Mouse (Mus musculus): Measurements from ENCODE around the gene Srrm4. TPM values are rescaled to one million over a fixed set of nuclear protein-coding genes. Genes with fewer than 3 reads are reported as not detected.
"Not testable (repeated sequence)": the region's sequence is repeated elsewhere in the genome, so short reads cannot be mapped to it uniquely, and the experiment has no call there.

Srrm4 gene
- polyA plus RNA-seq, 3 experiments from 2014 or later, result not detected

GRCm38 (mm10) chr5:116438328-116438727, 153.3 kb downstream of the Srrm4 start:
- no peak for ATAC-seq

- no peak for ATAC-seq
Measured at GRCm38 (mm10) chr5:116436117-116436516, 155.5 kb downstream of the Srrm4 start.

GRCm38 (mm10) chr5:116434976-116435850, 156.4 kb downstream of the Srrm4 start:
- ATAC-seq, result no peak

GRCm38 (mm10) chr5:116432871-116433270, 158.7 kb downstream of the Srrm4 start:
- no peak for ATAC-seq

GRCm38 (mm10) chr5:116426701-116427100, 164.9 kb downstream of the Srrm4 start:
- no peak for ATAC-seq

GRCm38 (mm10) chr5:116425709-116426108, 165.9 kb downstream of the Srrm4 start:
- ATAC-seq, result not testable (repeated sequence)

GRCm38 (mm10) chr5:116425273-116425672, 166.3 kb downstream of the Srrm4 start:
- ATAC-seq, result no peak

- no peak for ATAC-seq
Measured at GRCm38 (mm10) chr5:116423746-116424145, 167.9 kb downstream of the Srrm4 start.

GRCm38 (mm10) chr5:116422699-116423201, 168.9 kb downstream of the Srrm4 start, which contains the start of gene Hspb8:
Gene Hspb8 (minus strand): TSS chr5:116422864.
- no peak for ATAC-seq

GRCm38 (mm10) chr5:116421791-116422481, 169.7 kb downstream of the Srrm4 start:
- no peak for ATAC-seq

GRCm38 (mm10) chr5:116420759-116421225, 170.8 kb downstream of the Srrm4 start:
- no peak for ATAC-seq

GRCm38 (mm10) chr5:116420213-116420612, 171.4 kb downstream of the Srrm4 start:
- ATAC-seq, result no peak

GRCm38 (mm10) chr5:116419322-116420045, 172.1 kb downstream of the Srrm4 start:
- no peak for ATAC-seq

- no peak for ATAC-seq
Measured at GRCm38 (mm10) chr5:116416208-116416607, 175.4 kb downstream of the Srrm4 start.

GRCm38 (mm10) chr5:116409689-116410590, 181.7 kb downstream of the Srrm4 start:
- no peak for ATAC-seq

GRCm38 (mm10) chr5:116408965-116409364, 182.7 kb downstream of the Srrm4 start:
- no peak for ATAC-seq

- ATAC-seq, result no peak
Measured at GRCm38 (mm10) chr5:116407936-116408335, 183.7 kb downstream of the Srrm4 start.

- ATAC-seq, result no peak
Measured at GRCm38 (mm10) chr5:116407321-116407720, 184.3 kb downstream of the Srrm4 start.

- ATAC-seq, result no peak
Measured at GRCm38 (mm10) chr5:116406507-116406906, 185.1 kb downstream of the Srrm4 start.

- ATAC-seq, result no peak
Measured at GRCm38 (mm10) chr5:116405934-116406333, 185.7 kb downstream of the Srrm4 start.

GRCm38 (mm10) chr5:116404063-116404462, 187.6 kb downstream of the Srrm4 start:
- ATAC-seq, result no peak

GRCm38 (mm10) chr5:116400801-116401200, 190.8 kb downstream of the Srrm4 start:
- ATAC-seq, result no peak

All from inflammation-experienced regulatory T-cells, adult 6 months (primary cell).